Mouse (Mus musculus): ENCODE data around the gene Vegfc.
A peak's percentile ranks its signal among the peaks of the same experiment; 100 is the strongest.

Gene Vegfc

GRCm38 (mm10) chr8:54077271-54078120, at the start of gene Vegfc:
TSS of gene Vegfc (plus strand) at chr8:54077606.
- DNase-seq, result peak; percentile 73

DNA sequence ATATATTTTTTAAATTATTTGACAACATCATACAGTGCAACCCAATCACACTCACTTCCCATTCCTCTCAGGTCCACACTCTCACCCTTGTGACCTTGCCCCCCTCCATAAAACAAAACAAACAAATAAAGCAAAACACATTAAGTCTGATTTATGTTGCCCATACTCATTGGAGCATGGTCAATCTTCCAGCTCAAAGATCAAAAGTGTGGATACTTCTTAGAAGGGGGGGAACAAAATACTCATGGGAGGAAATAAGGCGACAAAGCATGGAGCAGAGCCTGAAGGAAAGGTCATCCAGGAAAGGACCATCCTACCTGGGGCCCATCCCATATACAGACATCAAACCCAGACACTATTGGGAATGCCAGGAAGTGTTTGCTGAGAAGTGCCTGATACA, 42.8 kb upstream of the Vegfc start:
- DNase-seq, result no peak

DNA sequence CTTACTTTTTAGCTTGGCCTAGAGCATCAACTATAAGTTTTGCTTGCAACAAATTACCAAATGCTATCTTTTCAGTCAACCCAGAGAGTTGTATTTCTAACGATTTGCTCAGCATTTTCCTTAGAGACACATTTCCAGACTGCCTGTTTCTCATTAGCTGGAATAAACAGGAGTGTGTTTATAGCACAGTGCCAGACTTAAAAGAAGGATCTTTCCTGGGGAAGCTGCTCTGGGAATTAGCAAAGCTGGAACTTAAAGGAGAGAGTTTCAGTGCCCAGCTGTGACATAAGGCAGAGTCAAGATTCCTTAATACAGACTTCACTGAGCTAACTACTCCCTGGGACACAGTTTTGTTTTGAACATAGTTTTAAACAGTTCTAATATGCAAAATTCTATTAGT, 34.8 kb upstream of the Vegfc start:
- no peak for DNase-seq

- no peak for DNase-seq
These were observed 33.9 kb upstream of the Vegfc start for GRCm38 (mm10) chr8:54043468-54043867.

GRCm38 (mm10) chr8:54053210-54053609, 24.2 kb upstream of the Vegfc start:
- DNase-seq, result no peak

DNA sequence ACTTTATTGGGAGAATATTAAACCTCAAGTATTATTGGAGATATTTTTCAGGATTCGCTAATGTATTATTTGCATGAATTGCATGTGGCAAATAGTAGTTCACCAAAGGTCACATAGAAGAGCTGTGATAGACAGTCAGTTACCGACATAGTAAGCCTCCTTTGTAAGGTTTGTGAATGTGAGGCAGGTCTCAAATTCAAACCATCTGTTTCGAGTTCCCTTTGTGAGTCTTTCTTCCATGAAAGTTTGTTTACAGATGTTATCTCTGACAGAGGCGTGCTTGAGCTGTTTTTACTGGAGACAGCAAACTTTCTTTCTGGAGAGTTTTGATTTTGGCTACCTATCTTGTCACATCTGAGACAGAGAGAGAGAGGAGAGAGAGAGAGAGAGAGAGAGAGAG, 11.9 kb upstream of the Vegfc start:
- no peak for DNase-seq

GRCm38 (mm10) chr8:54076301-54076700, 1.1 kb upstream of the Vegfc start:
- no peak for DNase-seq

DNA sequence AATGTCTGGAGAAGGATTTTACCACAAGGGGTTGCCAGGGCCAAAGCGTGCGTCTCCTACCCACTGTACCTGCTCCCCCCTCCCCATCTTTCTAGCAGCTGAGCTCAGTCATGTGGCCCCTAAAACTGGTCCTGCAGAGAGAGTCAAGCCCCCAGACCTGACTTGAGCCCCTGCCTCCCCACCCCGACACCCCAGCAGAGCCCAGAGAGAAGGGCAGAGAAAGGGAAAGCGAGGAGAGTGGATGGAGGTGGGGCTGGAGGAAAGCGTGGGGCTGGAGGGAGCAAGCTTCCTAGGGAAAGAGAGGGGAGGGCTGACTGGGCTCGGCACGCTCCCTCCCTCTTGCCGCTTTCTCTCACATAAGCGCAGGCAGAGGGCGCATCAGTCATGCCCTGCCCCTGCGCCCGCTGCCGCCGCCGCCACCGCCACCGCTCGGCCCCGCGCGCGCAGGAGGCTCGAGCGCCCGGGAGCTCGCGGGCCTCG, 575 bp upstream of the Vegfc start:
- peak; percentile 80 for DNase-seq

DNA sequence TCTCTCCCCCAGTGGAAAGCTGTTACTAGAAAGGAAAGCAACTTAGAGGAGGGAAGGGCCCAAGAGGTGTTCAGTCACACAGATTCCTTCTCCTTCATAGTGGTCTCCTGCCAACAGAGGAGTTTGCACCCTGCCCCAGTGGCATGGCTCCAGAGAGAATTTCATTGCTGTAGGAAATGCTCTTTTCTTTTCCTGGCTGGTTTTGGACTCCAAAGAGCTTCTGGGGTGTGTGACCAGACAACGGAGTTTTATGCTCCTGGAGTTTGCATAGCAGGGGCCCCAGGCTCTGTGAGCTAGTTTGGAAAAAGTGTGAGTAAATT, 675 bp downstream of the Vegfc start:
- DNase-seq, result peak; percentile 49

DNA sequence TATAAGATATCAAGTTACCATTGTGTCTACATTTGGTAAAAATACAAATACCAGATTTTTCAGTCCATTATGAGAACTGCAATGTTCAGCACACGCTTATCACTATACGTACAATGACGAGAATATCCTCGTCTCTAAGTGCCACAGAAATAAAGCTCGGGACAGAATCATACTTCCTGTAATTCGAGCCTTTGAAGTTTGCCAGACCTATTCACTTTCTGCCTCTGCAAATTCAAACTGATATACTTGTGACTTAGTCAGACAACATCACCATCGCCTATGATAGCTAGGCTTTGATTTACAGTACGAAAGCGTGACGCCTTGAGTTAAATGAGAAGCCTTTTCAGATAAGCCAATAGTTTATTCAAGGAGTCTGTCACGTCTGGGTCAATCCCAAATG, 1.6 kb downstream of the Vegfc start:
- no peak for DNase-seq

- DNase-seq, result peak; percentile 10
These were observed 2.2 kb downstream of the Vegfc start for GRCm38 (mm10) chr8:54079601-54080000.

DNA sequence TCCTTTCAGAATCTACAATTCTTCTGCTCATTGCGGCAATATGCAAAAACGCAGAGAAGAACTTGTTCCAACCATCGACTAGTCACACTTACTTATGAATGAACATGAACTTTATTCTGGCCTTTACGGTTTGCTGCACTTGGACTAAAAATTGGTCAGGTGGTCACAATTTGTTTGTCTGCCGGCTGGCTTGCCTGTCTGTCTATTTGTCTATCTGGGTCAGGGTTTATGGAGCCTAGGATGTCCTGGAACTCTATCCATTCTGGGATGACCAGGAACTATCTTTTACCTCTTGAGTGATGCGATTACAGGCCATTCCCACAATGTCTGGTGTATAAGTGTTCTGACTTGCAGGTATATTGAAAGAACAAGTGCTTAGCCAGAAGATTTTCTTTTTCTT, 8.5 kb downstream of the Vegfc start:
- peak; percentile 8 for DNase-seq

DNA sequence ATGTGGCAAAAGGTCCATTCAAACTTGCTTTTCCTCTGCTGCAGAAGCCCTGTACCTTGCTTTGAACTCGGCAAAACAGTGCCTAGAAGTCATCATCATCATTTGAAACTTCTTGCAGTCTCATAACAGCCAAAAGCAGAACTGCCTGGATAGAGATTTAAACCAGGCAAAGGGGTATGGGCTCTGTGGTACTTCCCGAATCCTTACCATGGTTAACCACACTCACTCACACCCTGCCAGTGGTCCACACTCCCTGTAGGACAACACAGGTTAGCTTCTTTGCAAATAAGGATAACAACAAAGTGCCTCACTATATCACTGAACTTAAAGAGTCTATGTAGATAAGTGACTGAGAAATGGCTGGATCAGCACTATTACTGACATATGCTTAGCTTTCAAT, 9.7 kb downstream of the Vegfc start:
- DNase-seq, result no peak

DNA sequence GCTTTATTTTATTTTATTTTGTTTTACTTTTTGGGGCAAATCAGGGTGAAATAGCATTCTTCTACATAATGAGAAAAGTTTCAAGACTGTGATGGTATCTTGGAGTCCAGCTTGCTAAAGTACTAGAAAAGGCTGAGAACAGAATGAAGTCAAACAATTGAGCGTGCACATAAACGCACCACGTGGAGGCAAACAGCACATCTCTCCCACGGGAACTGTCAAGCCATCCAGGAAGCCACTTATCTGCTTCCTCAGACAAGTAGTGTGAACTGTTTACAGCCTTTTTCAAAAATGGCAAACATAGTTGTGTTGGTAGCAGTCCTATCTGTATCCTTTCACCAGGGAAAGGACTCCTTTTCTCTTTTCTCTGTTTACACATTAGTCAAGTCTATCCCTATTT, 11.8 kb downstream of the Vegfc start:
- no peak for DNase-seq

DNA sequence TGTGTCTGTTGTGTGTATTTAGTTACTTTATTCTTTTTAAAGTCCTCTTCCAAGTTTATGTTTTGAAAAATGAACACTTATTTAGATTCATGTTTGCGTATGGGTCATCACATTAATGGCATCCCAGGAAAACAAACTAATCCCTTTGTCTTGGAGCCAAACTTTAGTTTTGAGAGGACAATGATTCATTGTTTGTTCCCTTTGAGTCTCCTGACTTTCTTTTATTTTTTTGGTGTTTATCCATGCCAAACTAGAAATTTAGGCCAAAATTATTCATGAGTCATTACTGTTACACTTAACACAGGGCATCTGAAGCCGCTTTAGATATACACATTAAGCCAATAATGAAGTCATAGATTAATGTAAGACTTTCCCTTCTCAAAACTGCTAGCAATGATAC, 12.5 kb downstream of the Vegfc start:
- no peak for DNase-seq

DNA sequence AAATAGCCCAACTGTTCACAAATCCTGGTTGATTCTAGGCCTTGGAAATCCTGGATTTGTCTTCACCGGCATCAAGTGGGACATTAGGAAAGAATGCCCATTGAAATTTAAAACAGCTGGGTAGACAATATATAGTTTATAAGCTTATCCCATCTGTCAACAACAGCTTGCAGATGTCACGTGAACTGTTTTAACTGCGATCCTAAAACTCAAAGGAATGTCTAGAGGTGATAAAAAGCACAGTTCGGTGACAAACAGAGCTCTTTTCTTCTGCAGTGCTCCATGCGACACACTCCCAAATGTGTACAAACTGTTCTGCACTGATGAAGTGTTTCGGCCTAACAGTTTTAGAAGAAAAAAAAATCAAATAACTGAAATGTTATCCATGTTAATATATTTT, 22.7 kb downstream of the Vegfc start:
- no peak for DNase-seq

DNA sequence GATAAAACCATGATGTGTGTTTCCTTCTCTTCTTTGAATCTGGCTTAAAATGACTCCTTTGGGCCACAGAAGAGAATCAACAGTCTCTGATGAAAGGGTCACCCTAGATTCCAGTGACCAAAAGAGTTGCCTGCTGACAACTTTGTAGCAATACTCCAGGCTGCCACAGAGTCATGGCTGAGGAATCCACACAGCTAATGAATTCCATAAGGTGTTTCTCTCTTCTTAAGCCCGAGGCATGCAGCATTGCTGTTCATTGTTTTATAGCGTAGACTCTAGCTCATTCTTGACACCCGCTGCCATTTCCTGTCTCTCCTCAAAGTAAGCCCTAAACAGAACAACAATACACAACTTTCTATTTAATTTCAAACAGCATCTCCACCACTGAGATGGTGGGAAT, 37.2 kb downstream of the Vegfc start:
- DNase-seq, result no peak

GRCm38 (mm10) chr8:54120115-54120514, 42.7 kb downstream of the Vegfc start:
- no peak for DNase-seq

- DNase-seq, result no peak
These were observed 44.5 kb downstream of the Vegfc start for GRCm38 (mm10) chr8:54121942-54122341.

DNA sequence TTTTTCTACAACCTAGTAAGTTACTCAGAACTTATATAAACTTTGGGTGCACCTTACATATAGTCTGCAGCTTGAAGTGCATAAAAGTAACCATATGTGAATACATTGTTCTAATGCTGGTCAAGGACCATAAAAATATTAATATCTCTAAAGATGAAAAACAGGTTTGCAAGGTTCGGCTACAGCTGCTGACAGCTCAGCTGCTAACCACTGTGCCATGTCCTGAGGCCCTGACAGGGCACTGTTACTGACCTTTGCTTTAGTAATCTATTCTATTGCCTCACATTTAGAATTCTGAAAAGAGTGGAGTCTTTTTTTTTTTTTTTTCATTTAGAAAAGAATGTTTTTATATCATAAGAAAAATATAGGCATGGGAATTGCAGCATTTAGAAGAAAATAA, 44.9 kb downstream of the Vegfc start:
- DNase-seq, result no peak

DNA sequence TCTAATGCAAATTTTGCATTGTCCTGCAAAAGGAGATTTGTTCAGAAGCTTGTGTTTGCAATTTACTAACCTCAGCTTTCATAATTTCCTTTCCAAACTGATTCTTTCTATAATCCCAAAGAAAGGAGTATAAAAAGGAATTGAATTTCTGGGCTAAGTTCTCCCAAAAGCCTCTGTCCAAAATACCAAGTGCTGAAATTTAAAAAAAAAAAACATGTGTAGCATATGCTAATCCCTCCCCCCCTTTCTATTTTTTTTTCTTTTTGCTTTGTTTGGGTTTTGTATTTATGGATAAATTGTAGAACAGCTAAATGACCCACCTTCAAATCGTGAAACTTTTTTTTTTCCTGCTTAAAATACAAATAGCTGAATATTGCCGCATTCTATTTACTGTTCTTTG, 53.2 kb downstream of the Vegfc start:
- no peak for DNase-seq

DNA sequence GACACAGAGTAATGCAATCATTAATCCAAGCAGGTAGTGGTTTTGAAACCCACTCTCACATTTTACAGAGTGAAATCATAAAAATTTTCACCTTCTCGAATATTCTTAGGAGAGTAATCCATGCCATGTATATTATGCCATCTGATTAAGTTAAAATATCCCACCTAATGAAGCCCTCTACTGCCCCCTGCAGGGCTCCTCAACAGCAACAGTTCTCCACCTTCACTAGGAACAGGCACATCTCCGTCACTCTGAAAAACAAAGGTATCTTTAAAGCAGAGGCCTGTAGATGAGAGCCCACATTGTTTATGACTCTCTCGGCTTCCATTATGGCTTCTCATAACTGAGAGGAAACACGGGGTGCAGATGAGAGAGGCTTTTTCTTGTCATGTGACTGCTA, 75.8 kb downstream of the Vegfc start:
- DNase-seq, result peak; percentile 78

DNA sequence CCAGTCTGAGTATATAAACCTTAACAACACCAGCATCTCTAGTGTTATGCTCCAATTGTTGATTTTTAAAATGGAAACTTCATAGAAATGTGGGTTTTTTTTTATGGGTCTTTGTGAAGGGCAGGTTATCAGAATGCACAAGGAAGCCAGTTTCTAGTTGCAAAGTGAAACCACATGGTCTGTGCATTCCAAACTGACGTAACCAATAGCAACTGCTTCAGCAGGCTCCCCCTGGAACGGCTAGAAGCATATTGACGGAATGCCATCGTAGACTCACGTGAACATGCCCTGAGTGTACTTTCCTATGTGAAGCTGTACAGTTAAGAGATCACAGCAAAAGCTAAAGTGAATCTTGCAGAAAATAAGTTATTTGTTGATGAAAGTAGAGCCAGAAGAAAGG, 86.1 kb downstream of the Vegfc start:
- no peak for DNase-seq

- DNase-seq, result no peak
These were observed 107.9 kb downstream of the Vegfc start for GRCm38 (mm10) chr8:54185336-54185735.

GRCm38 (mm10) chr8:54185927-54186326, 108.5 kb downstream of the Vegfc start:
- no peak for DNase-seq
